Mouse (Mus musculus) liver, embryonic 16.5 days (tissue): ENCODE data around the gene Clns1a. TPM values are rescaled to one million over a fixed set of nuclear protein-coding genes. Genes with fewer than 3 reads are reported as not detected.
A peak's percentile ranks its signal among the peaks of the same experiment; 100 is the strongest.

Experiments
- ATAC-seq: fragments of 200-750 bp; cut with Nextera tagmentation; 2 replicates; pipeline ENCODE4 v1.8.0; 2017; ENCODE audit warnings: low read depth, mild to moderate bottlenecking, moderate number of reproducible peaks, moderate library complexity
- H3K27ac ChIP-seq: fragments of 300-500 bp; sonication (generic); 2 replicates; pipeline ENCODE4 v1.5.1; 2014; ENCODE audit warnings: mild to moderate bottlenecking, low read length
- H3K27me3 ChIP-seq: fragments of 300-500 bp; sonication (generic); 2 replicates; pipeline ENCODE4 v1.6.1; 2014; ENCODE audit warnings: low read depth, low read length, mixed read lengths; ENCODE audit not compliant: control insufficient read depth, insufficient read depth
- H3K36me3 ChIP-seq: fragments of 300-500 bp; sonication (generic); 2 replicates; pipeline ENCODE4 v1.6.1; 2014; ENCODE audit warnings: mild to moderate bottlenecking; ENCODE audit not compliant: control insufficient read depth, insufficient read depth
- H3K4me1 ChIP-seq: fragments of 300-500 bp; sonication (generic); 2 replicates; pipeline ENCODE4 v1.6.1; 2014; ENCODE audit warnings: low read depth, low read length, mixed read lengths; ENCODE audit not compliant: control insufficient read depth
- H3K4me2 ChIP-seq: fragments of 300-500 bp; sonication (generic); 2 replicates; pipeline ENCODE4 v1.6.1; 2014; ENCODE audit warnings: low read depth, low read length, mixed read lengths
- H3K4me3 ChIP-seq: fragments of 300-500 bp; sonication (generic); 2 replicates; pipeline ENCODE4 v1.5.1; 2014; ENCODE audit warnings: low read depth, mild to moderate bottlenecking, low read length
- H3K9ac ChIP-seq: fragments of 300-500 bp; sonication (generic); 2 replicates; pipeline ENCODE4 v1.6.1; 2014; ENCODE audit warnings: low read depth, low read length
- H3K9me3 ChIP-seq: fragments of 300-500 bp; sonication (generic); replicated peaks from 2 replicates; pipeline ENCODE4 v1.6.1; 2016; ENCODE audit warnings: low read length; ENCODE audit not compliant: control insufficient read depth
- WGBS: fragments of 180-500 bp; shearing (Covaris S2); extraction: QIAGEN DNeasy Blood & Tissue Kit; methylation state at CpG from one replicate; pipeline ENCODE4 v1.1.7; 2014; ENCODE audit not compliant: insufficient replicate concordance; 5-methylcytosine and 5-hydroxymethylcytosine counted together
- polyA plus RNA-seq: library from polyadenylated mRNA; unstranded; fragments of >200 nt; fragmentation: Nextera tagmentation; extraction: Ambion mirVana; gene quantifications from 2 replicates; pipeline ENCODE4 v1.2.1, GENCODE M21; 2015

Gene Clns1a
- polyA plus RNA-seq = 50.8 and 56.1 TPM in 2 replicates

DNA sequence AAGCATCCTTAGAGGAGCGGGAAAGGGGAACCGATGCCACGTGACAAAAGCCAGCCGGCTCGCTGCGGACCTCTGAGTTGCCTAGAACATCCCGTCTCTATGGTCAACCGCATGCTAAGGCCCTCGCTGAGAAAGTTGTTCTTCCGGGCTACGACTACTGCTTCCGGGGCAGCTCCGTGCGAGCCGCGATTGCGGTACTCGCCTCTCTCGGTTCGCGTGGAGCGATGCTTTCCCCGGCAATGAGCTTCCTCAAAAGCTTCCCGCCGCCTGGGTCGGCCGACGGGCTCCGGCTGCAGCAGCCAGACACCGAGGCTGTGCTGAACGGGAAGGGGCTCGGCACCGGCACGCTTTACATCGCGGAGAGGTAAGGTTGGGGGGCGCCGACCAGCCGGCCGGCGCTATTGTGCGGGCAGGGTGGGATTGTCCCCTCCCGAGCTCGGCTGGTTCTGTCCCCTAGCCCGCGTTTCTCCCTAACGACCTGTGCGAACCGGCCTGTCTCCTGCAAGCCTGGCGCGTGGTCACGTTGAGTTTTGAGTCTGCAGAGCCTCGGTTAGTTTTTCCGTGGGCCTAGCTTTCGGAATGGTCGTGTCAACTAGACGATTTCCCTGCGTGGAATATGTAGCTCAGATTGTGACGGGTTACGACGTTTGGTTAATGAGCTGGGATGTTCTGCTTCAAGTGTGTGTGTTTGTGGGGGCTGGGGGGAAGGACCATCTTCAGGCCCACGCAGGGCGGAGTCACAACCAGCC lies at the start of gene Clns1a:
Gene Clns1a, plus strand, starts transcription at position 129 of the 749 bp plus-strand sequence.
- Histone ChIP-seq H3K4me2 (peak within 1 kb of the TSS; percentile 88), H3K9me3 (no peaks in the 10 kb centered on the region), H3K9ac (peak within 1 kb of the TSS; percentile 91), H3K4me1 (peaks cover 10% of the 10 kb centered on the region), H3K27me3 (no peaks in the 10 kb centered on the region), H3K36me3 (no peaks in the 10 kb centered on the region), H3K4me3 (peak within 1 kb of the TSS; percentile 93), H3K27ac (peak within 1 kb of the TSS; percentile 63)
- ATAC-seq = peak; percentile 98
- WGBS = under 1% methylated on average over 63 of the region's 63 CpGs

DNA sequence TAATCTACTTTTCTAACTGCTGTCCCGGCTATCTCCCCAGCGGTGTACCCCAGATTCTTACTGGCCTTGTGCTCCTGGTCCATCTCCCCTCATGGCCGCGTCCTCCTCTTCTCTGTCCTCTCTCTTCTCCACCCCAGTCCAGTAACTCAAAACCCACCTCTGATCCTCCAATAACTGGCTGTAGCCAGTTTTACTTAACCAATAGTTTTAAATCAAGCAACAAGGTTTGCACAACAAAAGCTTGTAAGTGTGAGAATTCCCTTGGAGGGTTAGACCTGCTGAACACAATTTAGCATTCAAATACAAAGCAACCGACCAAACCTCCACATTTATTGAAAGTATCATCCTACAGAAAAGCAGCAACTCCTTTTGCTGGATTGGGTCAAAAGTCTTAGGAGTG lies 48.8 kb upstream of the Clns1a start:
- Histone ChIP-seq H3K9ac (no peak overlapping the region), H3K27ac (no peak overlapping the region), H3K4me3 (no peak overlapping the region), H3K27me3 (no peaks in the 10 kb centered on the region), H3K36me3 (no peaks in the 10 kb centered on the region), H3K4me2 (no peak overlapping the region), H3K9me3 (no peaks in the 10 kb centered on the region), H3K4me1 (no peaks in the 10 kb centered on the region)
- ATAC-seq = no peak
- WGBS = 84% methylated on average over 5 of the region's 5 CpGs

DNA sequence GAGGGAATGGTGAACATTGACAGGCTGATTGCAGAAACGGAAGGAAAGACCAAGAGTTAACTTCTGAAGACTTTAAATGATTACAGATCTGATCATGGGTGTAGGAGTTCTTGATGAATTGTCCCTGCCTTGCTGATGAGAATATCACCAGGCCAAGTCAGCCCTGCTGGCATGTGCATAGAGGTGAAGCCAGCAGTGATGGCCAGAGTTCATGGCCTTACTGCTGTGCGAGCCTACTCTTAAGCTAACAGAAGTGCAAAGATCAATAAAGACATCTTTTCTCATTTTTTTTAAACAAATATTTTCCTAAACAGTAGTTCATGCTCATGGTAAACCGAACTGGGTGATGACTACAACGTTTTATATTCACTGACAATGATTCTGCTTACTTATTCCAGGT lies 45.7 kb upstream of the Clns1a start:
- H3K4me3 ChIP-seq = no peak overlapping the region
- no peaks in the 10 kb centered on the region for H3K27me3 ChIP-seq
- no peak overlapping the region for H3K4me2 ChIP-seq
- no peaks in the 10 kb centered on the region for H3K4me1 ChIP-seq
- WGBS = 72% methylated on average over 4 of the region's 4 CpGs
- H3K36me3 ChIP-seq = no peaks in the 10 kb centered on the region; the same call in 1 of the 2 replicates
- no peak overlapping the region for H3K27ac ChIP-seq
- H3K9ac ChIP-seq = no peak overlapping the region
- H3K9me3 ChIP-seq = no peaks in the 10 kb centered on the region
- ATAC-seq = peak; percentile 41; the same call in 1 of the 2 replicates

GRCm38 (mm10) chr7:97656144-97656543 lies 40.3 kb upstream of the Clns1a start:
- ATAC-seq = no peak
- peaks cover 5% of the 10 kb centered on the region for H3K36me3 ChIP-seq
- WGBS = 74% methylated on average over 6 of the region's 6 CpGs
- no peak overlapping the region for H3K27ac ChIP-seq
- H3K27me3 ChIP-seq = no peaks in the 10 kb centered on the region
- H3K4me1 ChIP-seq = no peaks in the 10 kb centered on the region
- no peaks in the 10 kb centered on the region for H3K9me3 ChIP-seq
- H3K4me2 ChIP-seq = no peak overlapping the region
- H3K9ac ChIP-seq = no peak overlapping the region
- H3K4me3 ChIP-seq = no peak overlapping the region

- Histone ChIP-seq H3K4me1 (no peaks in the 10 kb centered on the region), H3K27me3 (no peaks in the 10 kb centered on the region), H3K36me3 (peaks cover 16% of the 10 kb centered on the region), H3K4me2 (no peak overlapping the region), H3K9ac (no peak overlapping the region), H3K9me3 (no peaks in the 10 kb centered on the region), H3K4me3 (no peak overlapping the region), H3K27ac (no peak overlapping the region)
- no peak for ATAC-seq
- WGBS = 80% methylated on average over 4 of the region's 4 CpGs
Observed at GRCm38 (mm10) chr7:97661634-97662033, 34.8 kb upstream of the Clns1a start.

DNA sequence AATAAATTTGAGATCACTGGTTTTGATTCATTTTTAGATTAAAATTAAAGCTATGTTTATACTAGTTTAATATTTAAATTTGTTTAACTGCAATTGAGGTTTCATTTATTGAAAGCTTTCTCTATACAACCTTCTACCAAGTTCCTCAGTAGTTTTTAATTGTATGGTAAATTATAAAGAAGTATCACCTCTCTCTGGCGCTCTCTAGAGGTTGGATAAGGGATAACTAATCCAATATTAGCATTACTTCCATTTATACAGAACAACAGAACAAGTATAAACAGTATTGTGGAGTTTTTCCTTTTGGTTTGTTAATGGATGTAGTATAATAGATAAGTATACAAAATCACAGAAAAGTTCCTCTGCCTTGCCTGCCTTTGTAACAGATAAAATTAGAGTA lies 17.2 kb upstream of the Clns1a start:
- WGBS = 11% methylated on average over 1 of the region's 1 CpGs
- Histone ChIP-seq H3K4me2 (no peak overlapping the region), H3K27me3 (no peaks in the 10 kb centered on the region), H3K4me3 (no peak overlapping the region), H3K4me1 (no peaks in the 10 kb centered on the region), H3K36me3 (peaks cover 27% of the 10 kb centered on the region), H3K27ac (no peak overlapping the region), H3K9me3 (no peaks in the 10 kb centered on the region), H3K9ac (no peak overlapping the region)
- ATAC-seq = no peak

DNA sequence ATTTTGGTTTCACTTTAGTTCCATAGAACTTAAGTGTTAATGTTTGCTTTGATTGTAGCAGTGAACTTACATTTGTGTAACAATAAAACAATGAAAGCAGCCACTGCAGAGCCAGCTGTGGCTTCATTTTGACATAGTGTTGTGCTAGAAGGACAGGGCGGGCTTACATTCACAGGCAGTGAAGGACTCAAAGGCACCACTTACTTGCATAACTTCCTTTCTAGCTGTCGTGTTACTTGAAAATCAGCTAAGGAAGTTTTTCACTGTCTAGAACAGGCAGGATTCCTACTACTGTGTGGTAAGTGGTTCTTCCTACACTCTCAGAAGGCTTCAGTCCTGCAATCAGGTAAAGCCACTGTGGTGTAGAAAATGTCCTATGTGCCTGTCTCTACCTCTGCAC lies 8.6 kb upstream of the Clns1a start:
- no peak for ATAC-seq
- Histone ChIP-seq H3K27me3 (no peaks in the 10 kb centered on the region), H3K4me1 (no peaks in the 10 kb centered on the region), H3K36me3 (peaks cover 11% of the 10 kb centered on the region; the same call in 1 of the 2 replicates), H3K4me2 (no peak overlapping the region), H3K27ac (no peak overlapping the region), H3K9ac (no peak overlapping the region), H3K4me3 (no peak overlapping the region), H3K9me3 (no peaks in the 10 kb centered on the region)
- 56% methylated on average over 2 of the region's 2 CpGs for WGBS

- no peaks in the 10 kb centered on the region for H3K9me3 ChIP-seq
- ATAC-seq = no peak
- H3K27ac ChIP-seq = no peak overlapping the region
- no peaks in the 10 kb centered on the region for H3K27me3 ChIP-seq
- no peak overlapping the region for H3K4me3 ChIP-seq
- peaks cover 10% of the 10 kb centered on the region for H3K4me1 ChIP-seq
- no peak overlapping the region for H3K9ac ChIP-seq
- 0 out of 2 replicates have a peak overlapping the region, but pooled peaks have one; percentile 88 for H3K4me2 ChIP-seq
- WGBS = 93% methylated on average over 1 of the region's 1 CpGs
- H3K36me3 ChIP-seq = no peaks in the 10 kb centered on the region
Observed at GRCm38 (mm10) chr7:97695441-97695840, 993 bp upstream of the Clns1a start.

DNA sequence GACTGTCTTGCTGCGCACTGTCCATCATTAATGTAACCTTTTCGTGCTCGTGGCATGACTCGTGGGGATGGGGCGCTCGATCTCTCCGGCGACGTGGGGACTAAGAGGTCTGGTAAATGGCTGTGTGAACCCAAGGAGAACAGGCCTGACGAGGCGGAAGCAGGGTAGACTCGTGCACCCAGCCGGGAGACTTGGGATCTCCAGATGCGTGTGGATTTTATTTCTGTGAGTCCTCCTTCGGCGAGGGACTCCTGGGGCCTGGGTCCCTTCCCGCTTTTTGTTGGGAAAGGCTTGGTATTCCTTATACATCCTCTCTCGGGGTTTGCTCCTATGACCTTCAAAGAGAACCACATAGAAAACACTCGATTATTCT lies 315 bp upstream of the Clns1a start:
- no peaks in the 10 kb centered on the region for H3K27me3 ChIP-seq
- peak overlapping the region; percentile 91 for H3K9ac ChIP-seq
- 0 out of 2 replicates have a peak overlapping the region, but pooled peaks have one; percentile 12 for H3K27ac ChIP-seq
- H3K9me3 ChIP-seq = no peaks in the 10 kb centered on the region
- H3K36me3 ChIP-seq = no peaks in the 10 kb centered on the region
- WGBS = 34% methylated on average over 19 of the region's 19 CpGs
- peaks cover 10% of the 10 kb centered on the region for H3K4me1 ChIP-seq
- peak; percentile 14 for ATAC-seq
- H3K4me3 ChIP-seq = peak overlapping the region; percentile 93
- H3K4me2 ChIP-seq = peak overlapping the region; percentile 88
